Comparison of ENCODE assay signal across 25 mouse cellular contexts in the genomic region with DNA sequence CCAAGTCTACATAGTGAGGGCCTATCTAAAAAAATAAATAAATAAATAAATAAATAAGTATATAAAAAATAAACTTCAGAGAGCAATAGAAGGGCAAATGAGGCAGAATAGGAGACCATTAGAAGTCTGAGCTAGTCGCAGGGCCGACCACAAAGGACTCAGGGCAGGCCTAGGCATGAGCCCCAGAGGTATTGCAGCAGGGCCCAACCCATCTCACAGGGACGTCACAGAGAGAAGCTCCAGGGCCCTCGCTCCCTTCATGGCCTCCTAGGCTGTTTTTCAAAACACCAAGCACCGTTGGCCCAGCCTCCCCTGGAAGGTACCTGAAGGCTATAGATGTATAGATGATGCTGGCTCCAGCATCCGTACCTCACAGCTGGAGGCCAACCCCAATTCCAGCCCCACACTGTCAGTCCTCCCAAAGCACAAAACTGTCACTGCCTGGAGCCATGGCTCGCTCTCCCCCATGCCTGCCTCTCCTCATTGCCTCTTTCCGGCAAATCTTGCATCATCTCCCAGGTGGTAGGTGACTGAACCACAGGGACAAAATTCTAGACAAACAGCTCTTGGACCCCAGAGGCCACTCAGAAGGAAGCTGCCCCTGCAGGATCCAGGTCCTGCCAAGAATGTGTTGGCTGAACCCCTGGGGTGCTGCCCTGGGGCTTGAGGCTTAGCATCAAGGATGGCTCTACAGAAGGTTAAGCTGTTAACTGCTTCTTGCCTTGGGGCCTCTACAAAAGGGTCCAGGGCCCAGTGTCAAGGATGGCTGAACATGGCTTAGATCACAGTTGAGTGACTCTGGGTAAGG. TPM values are rescaled to one million over a fixed set of nuclear protein-coding genes. Genes with fewer than 3 reads are reported as not detected.
DNase-seq lines count a peak whose midpoint lies in the region; ATAC-seq and TF ChIP-seq lines count a peak whose summit lies in the region.
"Had no signal": no experiment of that assay in that cellular context is flagged by ENCODE, and none has a peak within 500 bp of the region (broad histone marks: within the 10 kb centered on the region; RNA-seq: fewer than 3 reads in every experiment).

No protein-coding gene starts in this region.

- no peak for ATAC-seq in heart, embryonic 13.5 days (ENCODE audit: extremely low read depth, insufficient number of reproducible peaks, low FRiP score, low TSS enrichment)
- no peak for ATAC-seq in heart, embryonic 11.5 days (replicated peaks; ENCODE audit: insufficient number of reproducible peaks, low FRiP score, low TSS enrichment)
- ATAC-seq in neural tube, embryonic 13.5 days (ENCODE audit: low read depth): no peak
- no peak for ATAC-seq in neural tube, embryonic 15.5 days (ENCODE audit: low FRiP score)
- ATAC-seq: forebrain, postnatal 0 days; intestine, postnatal 0 days; liver, embryonic 12.5 days; midbrain, embryonic 15.5 days; Patski had no signal

- TF ChIP-seq CTCF in MEL (IDR thresholded peaks at IDR 0.05 in 2 of 3, conservative IDR thresholded peaks at IDR 0.05 in 1 of 3; ENCODE audit: control insufficient read depth in 1 of 3, insufficient read depth in 1 of 3, low read depth in 2 of 3, low read length in 3 of 3, poor library complexity in 1 of 3, severe bottlenecking in 1 of 3): no peak

- 71% methylated on average over 8 of the region's 8 CpGs for WGBS in heart, embryonic 13.5 days
- 74% methylated on average over 8 of the region's 8 CpGs for WGBS in heart, embryonic 11.5 days (ENCODE audit: insufficient replicate concordance)
- 71% methylated on average over 8 of the region's 8 CpGs for WGBS in neural tube, embryonic 13.5 days
- 72% methylated on average over 8 of the region's 8 CpGs for WGBS in neural tube, embryonic 15.5 days

- H3K36me3 ChIP-seq in heart, embryonic 13.5 days: no peaks in the 10 kb centered on the region
- no peaks in the 10 kb centered on the region for H3K36me3 ChIP-seq in heart, embryonic 11.5 days (ENCODE audit: control insufficient read depth, insufficient read depth, low read length)
- no peaks in the 10 kb centered on the region for H3K36me3 ChIP-seq in neural tube, embryonic 13.5 days
- no peaks in the 10 kb centered on the region for H3K36me3 ChIP-seq in neural tube, embryonic 15.5 days
- peaks cover 0 to 8% of the 10 kb centered on the region in 2 experiments; a peak in 2 of 4 replicates for H3K36me3 ChIP-seq in MEL (ENCODE audit: control insufficient read depth in 1 of 2, insufficient read depth in 2 of 2, low read length in 2 of 2)
- H3K36me3 ChIP-seq: kidney, embryonic 15.5 days; limb, embryonic 13.5 days; liver, embryonic 12.5 days; midbrain, embryonic 15.5 days had no signal

- TF ChIP-seq EP300 in MEL (IDR thresholded peaks at IDR 0.05; ENCODE audit: low read depth in 1 of 2, low read length in 2 of 2): no peak

- H3K4me3 ChIP-seq in heart, embryonic 13.5 days: no peak overlapping the region
- H3K4me3 ChIP-seq in heart, embryonic 11.5 days (ENCODE audit: low read depth, low read length): no peak overlapping the region
- no peak overlapping the region for H3K4me3 ChIP-seq in neural tube, embryonic 13.5 days
- no peak overlapping the region for H3K4me3 ChIP-seq in neural tube, embryonic 15.5 days (replicated peaks)
- H3K4me3 ChIP-seq in MEL (ENCODE audit: control insufficient read depth in 1 of 2, insufficient read depth in 1 of 2, low read depth in 2 of 2, low read length in 2 of 2): no peak overlapping the region
- H3K4me3 ChIP-seq: kidney, embryonic 15.5 days; limb, embryonic 13.5 days; liver, embryonic 12.5 days; midbrain, embryonic 15.5 days had no signal

- H3K9me3 ChIP-seq in heart, embryonic 13.5 days: no peaks in the 10 kb centered on the region
- no peaks in the 10 kb centered on the region for H3K9me3 ChIP-seq in heart, embryonic 11.5 days (replicated peaks; ENCODE audit: control insufficient read depth, low read length)
- H3K9me3 ChIP-seq in neural tube, embryonic 13.5 days: no peaks in the 10 kb centered on the region
- no peaks in the 10 kb centered on the region for H3K9me3 ChIP-seq in neural tube, embryonic 15.5 days (replicated peaks)
- no peaks in the 10 kb centered on the region for H3K9me3 ChIP-seq in MEL (replicated peaks; ENCODE audit: insufficient read depth, low read length)
- H3K9me3 ChIP-seq: kidney, embryonic 15.5 days; limb, embryonic 13.5 days; liver, embryonic 12.5 days; midbrain, embryonic 15.5 days had no signal

- H3K9ac ChIP-seq in heart, embryonic 13.5 days: peak overlapping the region; percentile 52; the same call in 1 of the 2 replicates
- no peak overlapping the region for H3K9ac ChIP-seq in heart, embryonic 11.5 days (ENCODE audit: low read depth, low read length)
- H3K9ac ChIP-seq in neural tube, embryonic 13.5 days: 0 out of 2 replicates have a peak overlapping the region, but pooled peaks have one; percentile 9
- no peak overlapping the region for H3K9ac ChIP-seq in neural tube, embryonic 15.5 days (replicated peaks)
- H3K9ac ChIP-seq in MEL (ENCODE audit: control insufficient read depth, low read depth, low read length, poor library complexity, severe bottlenecking): peak overlapping the region; percentile 27; the same call in 1 of the 2 replicates
- H3K9ac ChIP-seq: forebrain, postnatal 0 days; kidney, embryonic 15.5 days; limb, embryonic 13.5 days; liver, embryonic 12.5 days; midbrain, embryonic 15.5 days had no signal

- H3K79me2 ChIP-seq in MEL (ENCODE audit: control insufficient read depth, insufficient read depth, low read length, poor library complexity): no peaks in the 10 kb centered on the region

- H3K27me3 ChIP-seq in heart, embryonic 13.5 days (replicated peaks): peaks cover 9% of the 10 kb centered on the region; the same call in 1 of the 2 replicates
- H3K27me3 ChIP-seq in heart, embryonic 11.5 days (ENCODE audit: control insufficient read depth, insufficient read depth, low read length): no peaks in the 10 kb centered on the region; the same call in 1 of the 2 replicates
- peaks cover 6% of the 10 kb centered on the region; the same call in 1 of the 2 replicates for H3K27me3 ChIP-seq in neural tube, embryonic 13.5 days
- peaks cover 9% of the 10 kb centered on the region; the same call in 1 of the 2 replicates for H3K27me3 ChIP-seq in neural tube, embryonic 15.5 days (replicated peaks)
- no peaks in the 10 kb centered on the region for H3K27me3 ChIP-seq in MEL (ENCODE audit: control insufficient read depth in 1 of 2, insufficient read depth in 2 of 2, low read length in 2 of 2)
- H3K27me3 ChIP-seq: midbrain, embryonic 15.5 days; Patski had no signal

- TF ChIP-seq RAD21 in MEL (IDR thresholded peaks at IDR 0.05; ENCODE audit: low read depth, low read length): no peak

- H3K27ac ChIP-seq in heart, embryonic 13.5 days (replicated peaks): no peak overlapping the region
- H3K27ac ChIP-seq in heart, embryonic 11.5 days (ENCODE audit: low read depth, low read length): no peak overlapping the region
- H3K27ac ChIP-seq in neural tube, embryonic 13.5 days (replicated peaks): no peak overlapping the region
- no peak overlapping the region for H3K27ac ChIP-seq in neural tube, embryonic 15.5 days (replicated peaks)
- no peak overlapping the region for H3K27ac ChIP-seq in MEL (ENCODE audit: control insufficient read depth, low read depth, low read length)
- H3K27ac ChIP-seq: kidney, embryonic 15.5 days; limb, embryonic 13.5 days; liver, embryonic 12.5 days; midbrain, embryonic 15.5 days had no signal

- peaks cover 31% of the 10 kb centered on the region for H3K4me1 ChIP-seq in heart, embryonic 13.5 days
- H3K4me1 ChIP-seq in heart, embryonic 11.5 days (ENCODE audit: control insufficient read depth, insufficient read depth, low read length): peaks cover 8% of the 10 kb centered on the region
- peaks cover 14% of the 10 kb centered on the region for H3K4me1 ChIP-seq in neural tube, embryonic 13.5 days (replicated peaks)
- peaks cover 12% of the 10 kb centered on the region for H3K4me1 ChIP-seq in neural tube, embryonic 15.5 days
- H3K4me1 ChIP-seq in MEL (ENCODE audit: control insufficient read depth in 1 of 2, insufficient read depth in 2 of 2, low read length in 2 of 2): peaks cover 2 to 21% of the 10 kb centered on the region in 2 experiments; a peak in 3 of 4 replicates

- TF ChIP-seq POLR2A in MEL (IDR thresholded peaks at IDR 0.05; ENCODE audit: control insufficient read depth in 1 of 2, insufficient read depth in 1 of 2, low read depth in 1 of 2, low read length in 2 of 2, poor library complexity in 1 of 2): no peak

- no peak overlapping the region for H3K4me2 ChIP-seq in heart, embryonic 13.5 days
- no peak overlapping the region for H3K4me2 ChIP-seq in heart, embryonic 11.5 days
- H3K4me2 ChIP-seq in neural tube, embryonic 13.5 days: no peak overlapping the region
- H3K4me2 ChIP-seq in neural tube, embryonic 15.5 days: no peak overlapping the region
- H3K4me2 ChIP-seq: kidney, embryonic 15.5 days; limb, embryonic 13.5 days; liver, embryonic 12.5 days; midbrain, embryonic 15.5 days had no signal

- DNase-seq in A20 (ENCODE audit: low read depth, low spot score): peak; percentile 58
- DNase-seq in MEL (ENCODE audit: low read depth, low spot score): peak; percentile 24
- no peak for DNase-seq in lung, postnatal 4 days
- DNase-seq in thymus, postnatal 10 days (ENCODE audit: low spot score in 2 of 2): no peak
- DNase-seq: cerebellum, adult 11 months; cerebellum, adult 9-11 months; forebrain, postnatal 0 days; heart, postnatal 10 days; lung, adult 18-20 months; lung, postnatal 10 days; right cerebral cortex, postnatal 14 days; thymus, postnatal 36 days had no signal

TF ChIP-seq in MEL, 35 proteins besides CTCF, POLR2A, EP300 and RAD21 (continues in another document):
- no peak for TF ChIP-seq MEF2A (IDR thresholded peaks at IDR 0.05; ENCODE audit: extremely low read depth, insufficient replicate concordance, low read depth, low read length, poor library complexity, severe bottlenecking)

RNA-seq across cellular contexts. Expression of a gene that starts 8.2 kb away (rescaled TPM):
- polyA plus RNA-seq in heart, embryonic 13.5 days (2015; fragmentation: Nextera tagmentation; extraction: Ambion mirVana): 345 and 378 TPM in 2 replicates
- polyA plus RNA-seq in heart, embryonic 11.5 days (2014; fragmentation: Nextera tagmentation; extraction: Ambion mirVana): 410 and 416 TPM in 2 replicates
- 1,009 and 1,019 TPM in 2 replicates for polyA plus RNA-seq in neural tube, embryonic 13.5 days (2015; fragmentation: Nextera tagmentation; extraction: Ambion mirVana)
- 910 and 1,003 TPM in 2 replicates for polyA plus RNA-seq in neural tube, embryonic 15.5 days (2015; fragmentation: Nextera tagmentation; extraction: Ambion mirVana)
- total RNA-seq in MEL (2012; rRNA removed): 78.1 and 94.7 TPM in 2 replicates
- polyA plus RNA-seq in MEL (2012; ENCODE audit: insufficient read depth in 1 of 2, insufficient read length in 2 of 2, low read depth in 1 of 2, low replicate concordance in 2 of 2, missing spikeins in 1 of 2): 100 to 1,000 TPM in 1 of 2 experiments, not detected in 1; 489 TPM

RNA-seq across cellular contexts. Expression of a gene that starts 14.0 kb away (rescaled TPM):
- polyA plus RNA-seq in heart, embryonic 13.5 days (2015; fragmentation: Nextera tagmentation; extraction: Ambion mirVana): not detected in 2 replicates
- not detected in 2 replicates for polyA plus RNA-seq in heart, embryonic 11.5 days (2014; fragmentation: Nextera tagmentation; extraction: Ambion mirVana)
- not detected in 2 replicates for polyA plus RNA-seq in neural tube, embryonic 13.5 days (2015; fragmentation: Nextera tagmentation; extraction: Ambion mirVana)
- polyA plus RNA-seq in neural tube, embryonic 15.5 days (2015; fragmentation: Nextera tagmentation; extraction: Ambion mirVana): 0.27 and 0.28 TPM in 2 replicates
- total RNA-seq in MEL (2012; rRNA removed): not detected in 2 replicates
- polyA plus RNA-seq in MEL (2012; ENCODE audit: insufficient read depth in 1 of 2, insufficient read length in 2 of 2, low read depth in 1 of 2, low replicate concordance in 2 of 2, missing spikeins in 1 of 2): not detected
- polyA plus RNA-seq: C2C12; embryonic facial prominence, embryonic 11.5 days; forebrain, embryonic 11.5 days; limb, embryonic 13.5 days; liver, embryonic 12.5 days had no signal

Comparison
In these comparisons a context has a peak if more than half of its experiments do, and no peak if none do; other contexts are left out.
1. H3K9ac ChIP-seq: peak in heart, embryonic 13.5 days (single experiment), neural tube, embryonic 13.5 days (single experiment) and MEL (single experiment); none in heart, embryonic 11.5 days (single experiment) and neural tube, embryonic 15.5 days (single experiment).
2. DNase-seq: peak in A20 (single experiment) and MEL (single experiment); none in lung, postnatal 4 days (0 of 2) and thymus, postnatal 10 days (0 of 2).